ENCODE assay signal across 32 mouse cellular contexts in genomic region chr5:43848275-43848674, GRCm38 (mm10). TPM values are rescaled to one million over a fixed set of nuclear protein-coding genes. Genes with fewer than 3 reads are reported as not detected.
A peak's percentile ranks its signal among the peaks of the same experiment; 100 is the strongest.
DNase-seq lines count a peak whose midpoint lies in the region; ATAC-seq and TF ChIP-seq lines count a peak whose summit lies in the region.
"Had no signal": no experiment of that assay in that cellular context is flagged by ENCODE, and none has a peak within 500 bp of the region (broad histone marks: within the 10 kb centered on the region; RNA-seq: fewer than 3 reads in every experiment).

No protein-coding gene starts in this region.

- H3K4me3 ChIP-seq in heart, adult 2 months: no peak overlapping the region
- H3K4me3 ChIP-seq in megakaryocyte, embryonic 14.5 days (replicated peaks): peak overlapping the region; percentile 77
- H3K4me3 ChIP-seq in midbrain, embryonic 10.5 days: no peak overlapping the region
- H3K4me3 ChIP-seq: forebrain, embryonic 10.5 days; forebrain, embryonic 13.5 days; heart, embryonic 10.5 days; heart, embryonic 13.5 days had no signal

- no peaks in the 10 kb centered on the region; the same call in 1 of the 2 replicates for H3K36me3 ChIP-seq in heart, adult 2 months (ENCODE audit: control insufficient read depth, insufficient read depth, low read length)
- H3K36me3 ChIP-seq in megakaryocyte, embryonic 14.5 days (replicated peaks; ENCODE audit: low read length): no peaks in the 10 kb centered on the region
- no peaks in the 10 kb centered on the region for H3K36me3 ChIP-seq in midbrain, embryonic 10.5 days
- H3K36me3 ChIP-seq: forebrain, embryonic 10.5 days; G1E; heart, embryonic 10.5 days; heart, embryonic 13.5 days had no signal

- peak; percentile 50; the same call in 1 of the 2 replicates for ATAC-seq in common myeloid progenitor, adult 5-6 weeks (replicated peaks; ENCODE audit: low read depth, poor library complexity, severe bottlenecking)
- ATAC-seq: forebrain, embryonic 13.5 days; forebrain, embryonic 16.5 days; hindbrain, postnatal 0 days; Patski had no signal

- no peak for TF ChIP-seq CTCF in heart, adult 2 months (IDR thresholded peaks at IDR 0.05)

- H3K9ac ChIP-seq in heart, adult 2 months (ENCODE audit: low read depth, low read length): no peak overlapping the region
- H3K9ac ChIP-seq: forebrain, embryonic 13.5 days; heart, embryonic 13.5 days; hindbrain, embryonic 14.5 days had no signal

- no peak for TF ChIP-seq POLR2A in heart, adult 2 months (IDR thresholded peaks at IDR 0.05; ENCODE audit: insufficient read depth, low read depth, low read length)

- intact Hi-C loops in heart, adult 2 months (cut with DNase I): no loop called here
- intact Hi-C loops in left cerebral cortex, postnatal 10 days (cut with DNase I): loop anchor here (5.0 kb wide), 1 partner anchor 34 kb away; no protein-coding TSS in a partner anchor

- H3K27me3 ChIP-seq in heart, adult 2 months (ENCODE audit: control insufficient read depth, insufficient read depth, low read length): no peaks in the 10 kb centered on the region
- H3K27me3 ChIP-seq in megakaryocyte, embryonic 14.5 days (replicated peaks): peaks cover 6% of the 10 kb centered on the region
- H3K27me3 ChIP-seq in midbrain, embryonic 10.5 days (ENCODE audit: low read depth, poor library complexity, severe bottlenecking): no peaks in the 10 kb centered on the region
- H3K27me3 ChIP-seq: CH12.LX; forebrain, embryonic 13.5 days; heart, embryonic 13.5 days; Patski had no signal

- H3K4me1 ChIP-seq in heart, adult 2 months (ENCODE audit: control insufficient read depth, insufficient read depth, low read length): peaks cover 12% of the 10 kb centered on the region
- peaks cover 25% of the 10 kb centered on the region for H3K4me1 ChIP-seq in megakaryocyte, embryonic 14.5 days
- H3K4me1 ChIP-seq in midbrain, embryonic 10.5 days: peaks cover 8% of the 10 kb centered on the region
- H3K4me1 ChIP-seq: forebrain, embryonic 13.5 days; heart, embryonic 13.5 days had no signal

- TF ChIP-seq EP300 in heart, adult 2 months (IDR thresholded peaks at IDR 0.05; ENCODE audit: insufficient read depth, low read depth, low read length): no peak

- DNase-seq in heart, adult 11 months: peak; percentile 48
- no peak for DNase-seq in heart, adult 2 months
- DNase-seq in midbrain, embryonic 10.5 days (ENCODE audit: low spot score): no peak
- DNase-seq in left cerebral cortex, postnatal 10 days (ENCODE audit: extremely low spot score in 1 of 2, low spot score in 2 of 2): no peak
- no peak for DNase-seq in ovary, postnatal 36 days (ENCODE audit: low spot score)
- DNase-seq: adrenal gland, postnatal 10 days; adrenal gland, postnatal 36 days; B cell, adult 2 months; cerebellum, adult 11 months; cerebellum, adult 2 months; cerebellum, adult 9-11 months; cerebellum, postnatal 25 days; embryo, embryonic 11 days; gastrocnemius, postnatal 10 days; gastrocnemius, postnatal 36 days; heart, adult 18-20 months; heart, postnatal 14 days; heart, postnatal 4 days had no signal

- 82% methylated on average over 3 of the region's 3 CpGs for WGBS in heart, adult 2 months
- WGBS in midbrain, embryonic 10.5 days: 83% methylated on average over 3 of the region's 3 CpGs

- H3K27ac ChIP-seq in heart, adult 2 months: no peak overlapping the region
- H3K27ac ChIP-seq in midbrain, embryonic 10.5 days (replicated peaks): no peak overlapping the region
- H3K27ac ChIP-seq: forebrain, embryonic 10.5 days; forebrain, embryonic 13.5 days; heart, embryonic 10.5 days; heart, embryonic 13.5 days; hindbrain, embryonic 14.5 days; hindbrain, postnatal 0 days had no signal

- H3K79me2 ChIP-seq in heart, adult 2 months (replicated peaks; ENCODE audit: control insufficient read depth, insufficient read depth, low read length): no peaks in the 10 kb centered on the region

- peaks cover 16% of the 10 kb centered on the region for H3K9me3 ChIP-seq in megakaryocyte, embryonic 14.5 days
- peaks cover 4% of the 10 kb centered on the region; the same call in 1 of the 2 replicates for H3K9me3 ChIP-seq in midbrain, embryonic 10.5 days (replicated peaks)
- H3K9me3 ChIP-seq: forebrain, embryonic 13.5 days had no signal

RNA-seq across cellular contexts. Expression of gene Cd38, which starts 20.1 kb away (rescaled TPM):
- total RNA-seq in heart, adult 2 months (2021): 1 to 10 TPM; 7.3 to 7.5 TPM
- polyA plus RNA-seq in heart, adult 2 months (2012; rRNA removed): 8.6 and 22.0 TPM in 2 replicates
- 1.1 and 2.2 TPM in 2 replicates for total RNA-seq in common myeloid progenitor, adult 5-6 weeks (2017)
- 1.3 TPM in 1 of 2 replicates, not detected in the other for polyA plus RNA-seq in megakaryocyte, embryonic 14.5 days (2012; ENCODE audit: insufficient read depth, low replicate concordance)
- polyA plus RNA-seq in midbrain, embryonic 10.5 days (2016; fragmentation: Nextera tagmentation; extraction: Ambion mirVana): 6.4 and 6.6 TPM in 2 replicates
- total RNA-seq in left cerebral cortex, postnatal 10 days (2021): 1 to 10 TPM; 3.2 to 3.5 TPM
- polyA plus RNA-seq: G1E had no signal

RNA-seq across cellular contexts. Expression of gene Fbxl5, which starts 26.8 kb away (rescaled TPM):
- total RNA-seq in heart, adult 2 months (2021): 10 to 100 TPM; 32.6 to 39.0 TPM
- 20.1 and 32.0 TPM in 2 replicates for polyA plus RNA-seq in heart, adult 2 months (2012; rRNA removed)
- total RNA-seq in common myeloid progenitor, adult 5-6 weeks (2017): 50.0 and 55.5 TPM in 2 replicates
- polyA plus RNA-seq in megakaryocyte, embryonic 14.5 days (2012; ENCODE audit: insufficient read depth, low replicate concordance): 1.3 TPM in 1 of 2 replicates, not detected in the other
- polyA plus RNA-seq in midbrain, embryonic 10.5 days (2016; fragmentation: Nextera tagmentation; extraction: Ambion mirVana): 57.4 and 62.4 TPM in 2 replicates
- 10 to 100 TPM; 82.9 TPM for total RNA-seq in left cerebral cortex, postnatal 10 days (2021)

RNA-seq across cellular contexts. Expression of gene Bst1, which starts 29.6 kb away (rescaled TPM):
- total RNA-seq in heart, adult 2 months (2021): 1 to 10 TPM; 1.6 to 3.3 TPM
- 1.3 and 1.7 TPM in 2 replicates for polyA plus RNA-seq in heart, adult 2 months (2012; rRNA removed)
- not detected in 2 replicates for total RNA-seq in common myeloid progenitor, adult 5-6 weeks (2017)
- 2.0 TPM in 1 of 2 replicates, not detected in the other for polyA plus RNA-seq in megakaryocyte, embryonic 14.5 days (2012; ENCODE audit: insufficient read depth, low replicate concordance)
- not detected in 2 replicates for polyA plus RNA-seq in midbrain, embryonic 10.5 days (2016; fragmentation: Nextera tagmentation; extraction: Ambion mirVana)
- not detected for total RNA-seq in left cerebral cortex, postnatal 10 days (2021)
- total RNA-seq: gastrocnemius, adult 18-20 months; hindbrain, postnatal 0 days had no signal
- polyA plus RNA-seq: forebrain, embryonic 13.5 days; forebrain, embryonic 16.5 days; G1E; hindbrain, embryonic 11.5 days; hindbrain, embryonic 14.5 days had no signal
